Comparison of ENCODE assay signal across 31 mouse cellular contexts in the genomic region with DNA sequence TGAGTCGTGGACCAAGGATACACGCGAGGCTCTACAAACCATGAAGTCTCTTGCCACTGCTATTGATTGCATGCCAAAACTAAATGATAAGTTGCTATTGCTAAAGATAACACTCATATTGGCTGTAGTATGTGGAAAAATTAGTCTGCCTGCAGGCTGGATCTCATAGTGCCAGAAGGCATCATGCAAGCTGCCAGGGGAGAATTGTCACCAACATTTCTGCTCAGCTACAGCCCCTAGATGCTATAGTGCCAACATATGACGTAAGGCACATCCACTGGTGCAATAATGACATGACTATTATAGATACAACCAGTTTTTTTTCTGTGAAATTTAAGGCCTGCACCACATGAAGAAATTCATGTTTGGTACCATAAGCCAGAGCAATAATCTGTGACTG.
DNase-seq lines count a peak whose midpoint lies in the region; ATAC-seq lines count a peak whose summit lies in the region.
"Had no signal": no experiment of that assay in that cellular context is flagged by ENCODE, and none has a peak within 500 bp of the region (broad histone marks: within the 10 kb centered on the region; RNA-seq: fewer than 3 reads in every experiment).

No protein-coding gene starts in this region.

- H3K27ac ChIP-seq in forebrain, embryonic 16.5 days (ENCODE audit: low read length): no peak overlapping the region
- H3K27ac ChIP-seq in forebrain, embryonic 10.5 days: no peak overlapping the region
- no peak overlapping the region for H3K27ac ChIP-seq in hindbrain, embryonic 13.5 days
- H3K27ac ChIP-seq: embryonic facial prominence, embryonic 13.5 days; heart, embryonic 13.5 days; hindbrain, embryonic 10.5 days; liver, embryonic 14.5 days; macrophage had no signal

- H3K9ac ChIP-seq in forebrain, embryonic 16.5 days (replicated peaks; ENCODE audit: low read depth, low read length): no peak overlapping the region
- no peak overlapping the region for H3K9ac ChIP-seq in hindbrain, embryonic 13.5 days
- H3K9ac ChIP-seq: embryonic facial prominence, embryonic 13.5 days; heart, embryonic 13.5 days; liver, embryonic 14.5 days had no signal

- H3K9me3 ChIP-seq in forebrain, embryonic 16.5 days (ENCODE audit: control insufficient read depth, low read length): no peaks in the 10 kb centered on the region
- no peaks in the 10 kb centered on the region for H3K9me3 ChIP-seq in forebrain, embryonic 10.5 days
- H3K9me3 ChIP-seq in hindbrain, embryonic 13.5 days: no peaks in the 10 kb centered on the region
- H3K9me3 ChIP-seq: embryonic facial prominence, embryonic 13.5 days; heart, embryonic 13.5 days; hindbrain, embryonic 10.5 days had no signal

- H3K4me3 ChIP-seq in forebrain, embryonic 16.5 days (replicated peaks; ENCODE audit: low read length): no peak overlapping the region
- H3K4me3 ChIP-seq in forebrain, embryonic 10.5 days: no peak overlapping the region
- no peak overlapping the region for H3K4me3 ChIP-seq in hindbrain, embryonic 13.5 days
- H3K4me3 ChIP-seq: embryonic facial prominence, embryonic 13.5 days; heart, embryonic 13.5 days; hindbrain, embryonic 10.5 days had no signal

- no peak overlapping the region for H3K4me2 ChIP-seq in forebrain, embryonic 16.5 days (ENCODE audit: low read length)
- H3K4me2 ChIP-seq in hindbrain, embryonic 13.5 days: no peak overlapping the region
- H3K4me2 ChIP-seq: embryonic facial prominence, embryonic 13.5 days; heart, embryonic 13.5 days had no signal

- no peaks in the 10 kb centered on the region for H3K27me3 ChIP-seq in forebrain, embryonic 16.5 days (replicated peaks; ENCODE audit: control insufficient read depth, insufficient read depth, low read length)
- no peaks in the 10 kb centered on the region for H3K27me3 ChIP-seq in forebrain, embryonic 10.5 days (ENCODE audit: poor library complexity, severe bottlenecking)
- H3K27me3 ChIP-seq in hindbrain, embryonic 13.5 days: no peaks in the 10 kb centered on the region
- H3K27me3 ChIP-seq: CH12.LX; embryonic facial prominence, embryonic 13.5 days; heart, embryonic 13.5 days had no signal

- H3K4me1 ChIP-seq in forebrain, embryonic 16.5 days (replicated peaks; ENCODE audit: control insufficient read depth, insufficient read depth, low read length): no peaks in the 10 kb centered on the region
- no peaks in the 10 kb centered on the region for H3K4me1 ChIP-seq in forebrain, embryonic 10.5 days
- no peaks in the 10 kb centered on the region for H3K4me1 ChIP-seq in hindbrain, embryonic 13.5 days (replicated peaks)
- H3K4me1 ChIP-seq: embryonic facial prominence, embryonic 13.5 days; heart, embryonic 13.5 days; hindbrain, embryonic 10.5 days had no signal

- no peaks in the 10 kb centered on the region for H3K36me3 ChIP-seq in forebrain, embryonic 16.5 days (ENCODE audit: control insufficient read depth, insufficient read depth)
- H3K36me3 ChIP-seq in forebrain, embryonic 10.5 days (replicated peaks): no peaks in the 10 kb centered on the region
- no peaks in the 10 kb centered on the region for H3K36me3 ChIP-seq in hindbrain, embryonic 13.5 days
- H3K36me3 ChIP-seq: embryonic facial prominence, embryonic 13.5 days; heart, embryonic 13.5 days; hindbrain, embryonic 10.5 days had no signal

- peak; percentile 41 for DNase-seq in adrenal gland, adult 2 months
- DNase-seq in adrenal gland, postnatal 25 days: no peak
- DNase-seq in forebrain, embryonic 10.5 days (ENCODE audit: extremely low spot score, low spot score): no peak
- peak; percentile 22 for DNase-seq in brain, adult 2 months (ENCODE audit: low read depth, low spot score)
- DNase-seq in layer of hippocampus, adult 9-10 months (ENCODE audit: low spot score): peak; percentile 13
- no peak for DNase-seq in ovary, postnatal 14 days (ENCODE audit: low spot score)
- DNase-seq: cerebellum, adult 11-12 months; cerebellum, adult 9-11 months; embryo, embryonic 11 days; gastrocnemius, postnatal 10 days; heart, postnatal 10 days; kidney, adult 2 months; kidney, postnatal 4 days; liver; lung, adult 2 months; lung, postnatal 10 days; midbrain, embryonic 14.5 days; retina, postnatal 1 day; spleen, adult 18-20 months; thymus, adult 2 months; thymus, postnatal 36 days had no signal

- ATAC-seq in forebrain, embryonic 16.5 days: peak; percentile 74
- no peak for ATAC-seq in hindbrain, embryonic 13.5 days (ENCODE audit: low FRiP score)
- ATAC-seq: activated CD4-positive, CD25-positive, alpha-beta regulatory T cell, adult 4 months; hindbrain, embryonic 16.5 days had no signal

- 79% methylated on average over 4 of the region's 4 CpGs for WGBS in forebrain, embryonic 16.5 days
- WGBS in forebrain, embryonic 10.5 days: 90% methylated on average over 4 of the region's 4 CpGs
- WGBS in hindbrain, embryonic 13.5 days: 94% methylated on average over 4 of the region's 4 CpGs

Comparison
In these comparisons a context has a peak if more than half of its experiments do, and no peak if none do; other contexts are left out.
1. DNase-seq: peak in adrenal gland, adult 2 months (single experiment), brain, adult 2 months (single experiment) and layer of hippocampus, adult 9-10 months (single experiment); none in adrenal gland, postnatal 25 days (single experiment), forebrain, embryonic 10.5 days (single experiment) and ovary, postnatal 14 days (single experiment).